Mouse (Mus musculus) liver, adult (tissue): Measurements from ENCODE around the gene Usp35.

Experiments
- GATA4 ChIP-seq: IDR thresholded peaks from 2 replicates; pipeline ENCODE4 v1.6.1; 2014; ENCODE audit warnings: mild to moderate bottlenecking, low read length; ENCODE audit not compliant: insufficient replicate concordance

Usp35 gene

GRCm38 (mm10) chr7:97312196-97312595, 19.6 kb downstream of the Usp35 start:
- TF ChIP-seq GATA4 = no peak

- TF ChIP-seq GATA4 = no peak
These were observed 20.2 kb downstream of the Usp35 start for GRCm38 (mm10) chr7:97311620-97312019.

GRCm38 (mm10) chr7:97310341-97310635, 21.5 kb downstream of the Usp35 start:
- no peak for TF ChIP-seq GATA4

- no peak for TF ChIP-seq GATA4
These were observed 22.1 kb downstream of the Usp35 start for GRCm38 (mm10) chr7:97309461-97310340.

- no peak for TF ChIP-seq GATA4
These were observed 24.3 kb downstream of the Usp35 start for GRCm38 (mm10) chr7:97307546-97307945.

GRCm38 (mm10) chr7:97306813-97307212, 25.0 kb downstream of the Usp35 start:
- TF ChIP-seq GATA4 = no peak

GRCm38 (mm10) chr7:97305206-97305605, 26.6 kb downstream of the Usp35 start:
- no peak for TF ChIP-seq GATA4

GRCm38 (mm10) chr7:97304471-97304870, 27.3 kb downstream of the Usp35 start:
- no peak for TF ChIP-seq GATA4

- no peak for TF ChIP-seq GATA4
These were observed 28.2 kb downstream of the Usp35 start for GRCm38 (mm10) chr7:97303614-97304013.

- no peak for TF ChIP-seq GATA4
These were observed 28.9 kb downstream of the Usp35 start for GRCm38 (mm10) chr7:97302876-97303275.

GRCm38 (mm10) chr7:97302261-97302660, 29.6 kb downstream of the Usp35 start:
- TF ChIP-seq GATA4 = no peak

- no peak for TF ChIP-seq GATA4
These were observed 30.5 kb downstream of the Usp35 start for GRCm38 (mm10) chr7:97301321-97301720.

- TF ChIP-seq GATA4 = no peak
These were observed 30.9 kb downstream of the Usp35 start for GRCm38 (mm10) chr7:97300914-97301313.

- TF ChIP-seq GATA4 = no peak
These were observed 32.9 kb downstream of the Usp35 start for GRCm38 (mm10) chr7:97298943-97299342.

GRCm38 (mm10) chr7:97298279-97298678, 33.5 kb downstream of the Usp35 start:
- TF ChIP-seq GATA4 = no peak

- no peak for TF ChIP-seq GATA4
These were observed 34.4 kb downstream of the Usp35 start for GRCm38 (mm10) chr7:97297466-97297865.

- no peak for TF ChIP-seq GATA4
These were observed 34.8 kb downstream of the Usp35 start for GRCm38 (mm10) chr7:97296986-97297385.
